In genomic region chr5:114772456-114773203, GRCm38 (mm10) we compare ENCODE assay signal across 8 mouse cellular contexts. TPM values are rescaled to one million over a fixed set of nuclear protein-coding genes. Genes with fewer than 3 reads are reported as not detected.
DNase-seq lines count a peak whose midpoint lies in the region; ATAC-seq and TF ChIP-seq lines count a peak whose summit lies in the region.

No protein-coding gene starts in this region.

- peak overlapping the region; percentile 97 for H3K9ac ChIP-seq in liver, embryonic 16.5 days (ENCODE audit: low read depth, low read length)
- peak overlapping the region; percentile 97 for H3K9ac ChIP-seq in neural tube, embryonic 14.5 days (replicated peaks; ENCODE audit: low read depth, low read length)

- under 1% methylated on average over 48 of the region's 57 CpGs for WGBS in liver, embryonic 16.5 days (ENCODE audit: insufficient replicate concordance)
- WGBS in neural tube, embryonic 14.5 days, result 2% methylated on average over 25 of the region's 57 CpGs

- H3K4me2 ChIP-seq in liver, embryonic 16.5 days (ENCODE audit: low read depth, low read length), result peak overlapping the region; percentile 78
- H3K4me2 ChIP-seq in neural tube, embryonic 14.5 days (ENCODE audit: low read depth, low read length), result peak overlapping the region; percentile 59

- no peaks in the 10 kb centered on the region for H3K27me3 ChIP-seq in liver, embryonic 16.5 days (ENCODE audit: control insufficient read depth, insufficient read depth, low read depth, low read length)
- H3K27me3 ChIP-seq in neural tube, embryonic 14.5 days (ENCODE audit: control insufficient read depth, insufficient read depth, low read length), result peaks cover 3% of the 10 kb centered on the region; the same call in 1 of the 2 replicates

- intact Hi-C loops in gastrocnemius, adult 2 months (cut with DNase I), result loop anchor here (5.0 kb wide), 2 partner anchors 35 kb away; no protein-coding TSS in a partner anchor

- peak overlapping the region; percentile 99 for H3K27ac ChIP-seq in gastrocnemius, adult 2 months
- peak overlapping the region; percentile 89 for H3K27ac ChIP-seq in liver, embryonic 16.5 days (ENCODE audit: low read length)
- H3K27ac ChIP-seq in neural tube, embryonic 14.5 days (ENCODE audit: low read depth, low read length), result peak overlapping the region; percentile 94

- no peaks in the 10 kb centered on the region for H3K36me3 ChIP-seq in liver, embryonic 16.5 days (ENCODE audit: control insufficient read depth, insufficient read depth)
- no peaks in the 10 kb centered on the region for H3K36me3 ChIP-seq in neural tube, embryonic 14.5 days (ENCODE audit: control insufficient read depth, insufficient read depth, low read length)

- no peaks in the 10 kb centered on the region for H3K9me3 ChIP-seq in liver, embryonic 16.5 days (replicated peaks; ENCODE audit: control insufficient read depth, low read length)
- no peaks in the 10 kb centered on the region for H3K9me3 ChIP-seq in neural tube, embryonic 14.5 days (ENCODE audit: control insufficient read depth, low read length)

- peak; percentile 17 for ATAC-seq in inflammation-experienced regulatory T-cells, adult 6 months
- peak; percentile 52 for ATAC-seq in liver, embryonic 16.5 days (ENCODE audit: low read depth)
- ATAC-seq in neural tube, embryonic 14.5 days (ENCODE audit: low read depth), result peak; percentile 52

- peak; percentile 64 to 72 for DNase-seq in heart, adult 18-20 months
- no peak for DNase-seq in heart, adult 11 months
- peak; percentile 68 to 73 for DNase-seq in cerebellum, adult 18-20 months
- peak; percentile 76 for DNase-seq in gastrocnemius, adult 2 months
- DNase-seq in urinary bladder, postnatal 14 days (ENCODE audit: low spot score), result peak; percentile 53

- H3K4me1 ChIP-seq in liver, embryonic 16.5 days (ENCODE audit: control insufficient read depth, low read depth, low read length), result peaks cover 32% of the 10 kb centered on the region
- H3K4me1 ChIP-seq in neural tube, embryonic 14.5 days (ENCODE audit: control insufficient read depth, insufficient read depth, low read length), result peaks cover 27% of the 10 kb centered on the region

- no peak for TF ChIP-seq CTCF in gastrocnemius, adult 2 months (IDR thresholded peaks at IDR 0.05)

- peak overlapping the region; percentile 99 for H3K4me3 ChIP-seq in gastrocnemius, adult 2 months
- peak overlapping the region; percentile 97 for H3K4me3 ChIP-seq in liver, embryonic 16.5 days (ENCODE audit: low read depth, low read length)
- peak overlapping the region; percentile 100 for H3K4me3 ChIP-seq in neural tube, embryonic 14.5 days (ENCODE audit: low read depth, low read length)

RNA-seq across cellular contexts. Expression of gene Ankrd13a, which starts 1.8 kb away (rescaled TPM):
- 10 to 100 TPM; 30.6 to 35.8 TPM for total RNA-seq in heart, adult 18-20 months (2021)
- 10 to 100 TPM; 15.4 to 19.6 TPM for total RNA-seq in gastrocnemius, adult 2 months (2021)
- 10 to 100 TPM; 18.9 to 22.4 (median 21.2) TPM for polyA plus RNA-seq in inflammation-experienced regulatory T-cells, adult 6 months (2017; shearing (Covaris generic))
- 10.0 and 11.8 TPM in 2 replicates for polyA plus RNA-seq in liver, embryonic 16.5 days (2015; fragmentation: Nextera tagmentation; extraction: Ambion mirVana)
- polyA plus RNA-seq in neural tube, embryonic 14.5 days (2014; fragmentation: Nextera tagmentation; extraction: Ambion mirVana), result 38.8 and 52.1 TPM in 2 replicates

RNA-seq across cellular contexts. Expression of gene Git2, which starts 2.7 kb away (rescaled TPM):
- total RNA-seq in heart, adult 18-20 months (2021), result 10 to 100 TPM; 20.7 to 26.7 TPM
- 10 to 100 TPM; 17.3 to 20.1 TPM for total RNA-seq in gastrocnemius, adult 2 months (2021)
- 100 to 1,000 TPM; 115 to 202 (median 146) TPM for polyA plus RNA-seq in inflammation-experienced regulatory T-cells, adult 6 months (2017; shearing (Covaris generic))
- polyA plus RNA-seq in liver, embryonic 16.5 days (2015; fragmentation: Nextera tagmentation; extraction: Ambion mirVana), result 15.4 and 16.1 TPM in 2 replicates
- polyA plus RNA-seq in neural tube, embryonic 14.5 days (2014; fragmentation: Nextera tagmentation; extraction: Ambion mirVana), result 53.1 and 60.3 TPM in 2 replicates

RNA-seq across cellular contexts. Expression of gene 1500011B03Rik, which starts 50.6 kb away (rescaled TPM):
- 1 to 10 TPM; 4.0 to 4.5 TPM for total RNA-seq in heart, adult 18-20 months (2021)
- 1 to 10 TPM; 3.9 to 4.6 TPM for total RNA-seq in gastrocnemius, adult 2 months (2021)
- polyA plus RNA-seq in inflammation-experienced regulatory T-cells, adult 6 months (2017; shearing (Covaris generic)), result 10 to 100 TPM; 41.1 to 61.7 (median 50.2) TPM
- 19.4 and 22.7 TPM in 2 replicates for polyA plus RNA-seq in liver, embryonic 16.5 days (2015; fragmentation: Nextera tagmentation; extraction: Ambion mirVana)
- 298 and 351 TPM in 2 replicates for polyA plus RNA-seq in neural tube, embryonic 14.5 days (2014; fragmentation: Nextera tagmentation; extraction: Ambion mirVana)
